In the genomic region with DNA sequence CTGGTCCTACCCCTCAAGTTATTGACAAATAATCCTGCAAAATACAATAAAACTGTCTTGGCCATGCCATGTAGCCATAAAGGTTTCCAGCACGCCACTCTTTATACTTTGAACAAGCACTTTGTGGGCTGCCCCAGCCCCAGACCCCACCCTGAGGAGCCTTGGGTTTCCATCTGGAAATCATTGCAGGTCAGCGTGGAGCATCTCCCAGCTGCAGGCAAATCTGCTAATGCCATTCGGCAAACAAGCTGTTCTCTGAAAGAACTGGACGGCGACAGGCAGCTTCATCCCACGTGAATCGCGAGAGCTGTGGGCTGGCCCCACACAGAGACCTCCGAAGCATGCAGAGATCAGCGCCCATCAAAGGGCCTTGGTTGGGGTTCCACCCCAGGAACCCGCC, we compare ENCODE assay signal across 12 mouse cellular contexts. TPM values are rescaled to one million over a fixed set of nuclear protein-coding genes. Genes with fewer than 3 reads are reported as not detected.
DNase-seq lines count a peak whose midpoint lies in the region; ATAC-seq and TF ChIP-seq lines count a peak whose summit lies in the region.
"Had no signal": no experiment of that assay in that cellular context is flagged by ENCODE, and none has a peak within 500 bp of the region (broad histone marks: within the 10 kb centered on the region; RNA-seq: fewer than 3 reads in every experiment).

No protein-coding gene starts in this region.

- intact Hi-C loops in gastrocnemius, adult 2 months (cut with DNase I) = no loop called here

- ATAC-seq in liver, embryonic 11.5 days (replicated peaks; ENCODE audit: low FRiP score) = no peak
- ATAC-seq in liver, postnatal 0 days = no peak
- ATAC-seq in liver, embryonic 15.5 days (ENCODE audit: insufficient read depth) = no peak

- no peaks in the 10 kb centered on the region for H3K9me3 ChIP-seq in liver, embryonic 11.5 days (ENCODE audit: control insufficient read depth, low read length)
- H3K9me3 ChIP-seq in liver, postnatal 0 days (ENCODE audit: low read length) = no peaks in the 10 kb centered on the region
- H3K9me3 ChIP-seq in embryonic facial prominence, embryonic 10.5 days = no peaks in the 10 kb centered on the region
- H3K9me3 ChIP-seq in liver, embryonic 15.5 days (replicated peaks) = no peaks in the 10 kb centered on the region

- whole genome bisulfite sequencing in liver, embryonic 11.5 days = 68% methylated on average over 11 of the region's 11 CpGs
- WGBS in liver, postnatal 0 days (ENCODE audit: insufficient replicate concordance) = 85% methylated on average over 11 of the region's 11 CpGs
- WGBS in embryonic facial prominence, embryonic 10.5 days = 27% methylated on average over 11 of the region's 11 CpGs
- 72% methylated on average over 11 of the region's 11 CpGs for WGBS in liver, embryonic 15.5 days (ENCODE audit: insufficient replicate concordance)

- peak overlapping the region; percentile 63 for H3K27ac ChIP-seq in gastrocnemius, adult 2 months
- peak overlapping the region; percentile 70 for H3K27ac ChIP-seq in liver, embryonic 11.5 days (ENCODE audit: low read depth, low read length)
- no peak overlapping the region for H3K27ac ChIP-seq in liver, postnatal 0 days (ENCODE audit: low read depth)
- H3K27ac ChIP-seq in embryonic facial prominence, embryonic 10.5 days (replicated peaks) = peak overlapping the region; percentile 73
- H3K27ac ChIP-seq in liver, embryonic 15.5 days (replicated peaks) = 0 out of 2 replicates have a peak overlapping the region, but pooled peaks have one; percentile 25
- no peak overlapping the region for H3K27ac ChIP-seq in layer of hippocampus, adult 2 months

- peak; percentile 49 for DNase-seq in gastrocnemius, adult 2 months
- no peak for DNase-seq in gastrocnemius, postnatal 10 days
- DNase-seq in liver, embryonic 11.5 days (ENCODE audit: low spot score) = no peak
- no peak for DNase-seq in liver, postnatal 0 days
- DNase-seq in embryonic facial prominence, embryonic 10.5 days (ENCODE audit: low spot score) = peak; percentile 69
- DNase-seq in urinary bladder, postnatal 25 days (ENCODE audit: low spot score) = no peak
- no peak for DNase-seq in layer of hippocampus, adult 2 months (ENCODE audit: low spot score in 2 of 2)
- DNase-seq: adrenal gland, postnatal 36 days; cerebellum, adult 8-10 months; left cerebral cortex, postnatal 4 days had no signal

- H3K27me3 ChIP-seq in liver, embryonic 11.5 days (replicated peaks; ENCODE audit: control insufficient read depth, insufficient read depth, low read length) = no peaks in the 10 kb centered on the region
- no peaks in the 10 kb centered on the region for H3K27me3 ChIP-seq in liver, postnatal 0 days (ENCODE audit: insufficient read depth, low read length)
- H3K27me3 ChIP-seq in embryonic facial prominence, embryonic 10.5 days (replicated peaks; ENCODE audit: low read depth, poor library complexity, severe bottlenecking) = no peaks in the 10 kb centered on the region
- no peaks in the 10 kb centered on the region for H3K27me3 ChIP-seq in liver, embryonic 15.5 days

- no peak for TF ChIP-seq CTCF in gastrocnemius, adult 2 months (IDR thresholded peaks at IDR 0.05)
- no peak for TF ChIP-seq CTCF in liver, postnatal 0 days (IDR thresholded peaks at IDR 0.05; ENCODE audit: low read depth)
- TF ChIP-seq CTCF in layer of hippocampus, adult 2 months (conservative IDR thresholded peaks at IDR 0.05) = no peak

- TF ChIP-seq EP300 in liver, postnatal 0 days (IDR thresholded peaks at IDR 0.05; ENCODE audit: low read depth) = no peak

- H3K9ac ChIP-seq in liver, embryonic 11.5 days (ENCODE audit: low read depth, low read length) = peak overlapping the region; percentile 30; the same call in 1 of the 2 replicates
- H3K9ac ChIP-seq in liver, postnatal 0 days (replicated peaks) = no peak overlapping the region
- H3K9ac ChIP-seq in liver, embryonic 15.5 days = no peak overlapping the region

- no peak overlapping the region for H3K4me3 ChIP-seq in gastrocnemius, adult 2 months
- no peak overlapping the region for H3K4me3 ChIP-seq in liver, embryonic 11.5 days (ENCODE audit: low read depth, low read length)
- H3K4me3 ChIP-seq in liver, postnatal 0 days (ENCODE audit: low read depth, low read length) = no peak overlapping the region
- no peak overlapping the region for H3K4me3 ChIP-seq in embryonic facial prominence, embryonic 10.5 days
- H3K4me3 ChIP-seq in liver, embryonic 15.5 days (replicated peaks) = no peak overlapping the region
- H3K4me3 ChIP-seq in layer of hippocampus, adult 2 months = no peak overlapping the region

- peaks cover 54% of the 10 kb centered on the region for H3K4me1 ChIP-seq in liver, embryonic 11.5 days (replicated peaks; ENCODE audit: control insufficient read depth, insufficient read depth, low read length)
- H3K4me1 ChIP-seq in liver, postnatal 0 days (ENCODE audit: insufficient read depth) = peaks cover 10% of the 10 kb centered on the region
- peaks cover 70% of the 10 kb centered on the region for H3K4me1 ChIP-seq in embryonic facial prominence, embryonic 10.5 days
- peaks cover 65% of the 10 kb centered on the region for H3K4me1 ChIP-seq in liver, embryonic 15.5 days (replicated peaks)

- H3K36me3 ChIP-seq in liver, embryonic 11.5 days (ENCODE audit: control insufficient read depth, insufficient read depth, low read length) = no peaks in the 10 kb centered on the region
- H3K36me3 ChIP-seq in liver, postnatal 0 days (replicated peaks; ENCODE audit: insufficient read depth, low read length) = no peaks in the 10 kb centered on the region
- H3K36me3 ChIP-seq in embryonic facial prominence, embryonic 10.5 days (replicated peaks) = peaks cover 24% of the 10 kb centered on the region
- no peaks in the 10 kb centered on the region for H3K36me3 ChIP-seq in liver, embryonic 15.5 days (replicated peaks)

- H3K4me2 ChIP-seq in liver, embryonic 11.5 days = no peak overlapping the region
- H3K4me2 ChIP-seq in liver, postnatal 0 days (ENCODE audit: low read depth, low read length) = no peak overlapping the region
- H3K4me2 ChIP-seq in liver, embryonic 15.5 days = no peak overlapping the region

RNA-seq across cellular contexts. Expression of a gene that starts 34.2 kb away (rescaled TPM):
- total RNA-seq in gastrocnemius, adult 2 months (2021) = 1 to 10 TPM; 3.8 to 6.0 TPM
- total RNA-seq in gastrocnemius, postnatal 10 days (2021) = 10 to 100 TPM; 34.6 to 45.0 TPM
- 55.3 and 60.2 TPM in 2 replicates for polyA plus RNA-seq in liver, embryonic 11.5 days (2014; fragmentation: Nextera tagmentation; extraction: Ambion mirVana)
- polyA plus RNA-seq in liver, postnatal 0 days (2015; fragmentation: Nextera tagmentation; extraction: Ambion mirVana) = 137 and 167 TPM in 2 replicates
- polyA plus RNA-seq in embryonic facial prominence, embryonic 10.5 days (2016; fragmentation: Nextera tagmentation; extraction: Ambion mirVana) = 184 and 201 TPM in 2 replicates
- polyA plus RNA-seq in liver, embryonic 15.5 days (2015; fragmentation: Nextera tagmentation; extraction: Ambion mirVana) = 66.0 and 88.2 TPM in 2 replicates
- total RNA-seq in layer of hippocampus, adult 2 months (2021) = 1 to 10 TPM; 3.2 to 4.8 TPM
- total RNA-seq: megakaryocyte-erythroid progenitor cell, adult 5-6 weeks had no signal

Comparison
In these comparisons a context has a peak if more than half of its experiments do, and no peak if none do; other contexts are left out.
1. DNase-seq: peak in gastrocnemius, adult 2 months (single experiment) and embryonic facial prominence, embryonic 10.5 days (single experiment); none in gastrocnemius, postnatal 10 days (single experiment), liver, embryonic 11.5 days (single experiment), liver, postnatal 0 days (single experiment), urinary bladder, postnatal 25 days (single experiment) and layer of hippocampus, adult 2 months (0 of 2).
2. H3K27ac ChIP-seq: peak in gastrocnemius, adult 2 months (single experiment), liver, embryonic 11.5 days (single experiment), embryonic facial prominence, embryonic 10.5 days (single experiment) and liver, embryonic 15.5 days (single experiment); none in liver, postnatal 0 days (single experiment) and layer of hippocampus, adult 2 months (single experiment).